Mouse (Mus musculus) cerebellum, adult 9-10 months (tissue): ENCODE data around the gene Tmem100.

Experiments
- DNase-seq: peaks from one replicate; pipeline ENCODE4 v3.0.0; 2022

Gene Tmem100

GRCm38 (mm10) chr11:90066405-90067250 lies 36.5 kb downstream of the Tmem100 start:
- no peak for DNase-seq

DNA sequence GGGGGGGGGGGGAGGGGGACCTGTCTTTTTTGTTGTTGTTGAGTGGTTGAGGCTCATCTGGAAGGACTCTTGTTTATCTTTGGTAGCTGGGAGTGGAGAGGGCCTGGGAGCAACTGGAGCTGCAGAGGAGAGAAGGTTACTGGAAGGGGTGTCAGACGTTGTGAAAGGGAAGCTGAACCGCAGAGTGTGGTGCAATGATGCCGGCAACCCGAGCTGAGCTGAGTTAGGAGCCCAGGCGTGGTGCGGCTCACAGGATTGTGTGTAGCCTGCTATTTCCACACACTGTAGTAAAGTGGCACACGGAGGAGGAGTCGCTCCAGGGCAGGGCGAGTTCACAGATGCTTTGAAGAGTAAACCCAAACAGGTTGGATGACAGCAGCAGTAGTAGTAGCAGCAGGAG lies 41.6 kb downstream of the Tmem100 start:
- DNase-seq: no peak

DNA sequence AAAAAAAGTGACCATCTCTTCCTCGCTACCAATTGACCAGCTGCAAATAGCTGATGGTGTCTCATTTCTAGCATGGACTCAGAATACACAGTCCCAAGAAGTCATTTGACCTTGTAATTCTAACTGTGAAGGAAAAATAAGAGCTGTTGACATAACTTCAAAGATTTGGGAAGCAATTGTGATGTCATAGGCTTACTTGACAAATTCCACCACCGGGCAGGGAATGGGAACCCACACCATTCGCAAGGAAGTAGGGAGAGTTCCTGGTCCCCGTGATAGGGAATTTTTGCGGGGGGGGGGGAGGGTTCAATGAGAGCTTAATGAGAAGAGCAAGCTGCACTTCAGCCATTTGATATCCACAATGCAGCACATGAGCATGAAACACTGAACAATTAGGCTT lies 43.1 kb downstream of the Tmem100 start:
- DNase-seq: no peak

DNA sequence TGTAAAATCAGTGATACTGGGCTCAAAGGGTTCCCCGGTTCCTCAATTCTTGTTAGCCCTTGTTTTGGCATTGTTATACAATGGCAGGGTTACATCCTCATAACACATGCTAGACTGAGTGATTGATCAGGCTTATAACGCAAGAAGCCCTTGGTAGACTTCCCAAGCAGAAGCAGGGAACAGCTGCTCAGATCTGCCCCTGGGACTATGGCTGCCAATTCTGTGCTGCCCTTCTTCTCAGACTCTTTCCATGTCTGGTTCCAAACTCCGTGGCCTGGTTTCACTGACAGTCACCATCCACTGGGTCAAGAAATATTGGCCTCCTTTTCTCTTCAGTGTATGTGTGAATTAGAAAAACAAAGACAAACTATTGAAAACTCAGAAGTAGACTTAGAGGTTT lies 46.5 kb downstream of the Tmem100 start:
- DNase-seq: no peak

DNA sequence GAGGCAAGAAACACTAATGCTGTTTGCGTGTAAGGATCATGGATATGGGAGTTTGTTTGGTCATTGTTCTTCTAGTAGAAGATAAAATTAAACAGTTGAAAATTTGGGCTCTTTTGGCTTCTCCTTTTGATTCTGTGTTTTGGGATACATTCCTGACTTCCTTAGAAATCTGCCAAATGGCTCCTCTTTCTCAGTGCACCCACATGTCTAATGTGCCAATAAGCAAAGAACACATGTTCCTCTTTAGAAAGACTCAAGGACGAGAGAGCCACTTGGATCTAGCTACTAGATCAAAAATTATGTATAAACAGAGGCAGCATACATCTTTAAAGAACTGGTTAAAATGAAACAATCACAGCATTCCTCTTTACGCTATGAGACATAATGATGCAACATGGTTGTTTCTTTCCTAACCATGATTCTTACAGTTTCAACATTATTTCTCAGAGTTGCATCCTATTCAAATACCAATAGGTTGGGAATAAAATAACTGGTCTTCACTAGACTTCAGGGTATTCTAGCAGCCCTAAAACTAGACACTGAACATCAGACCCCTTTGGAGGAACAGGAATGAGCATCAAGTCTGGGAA lies 50.6 kb downstream of the Tmem100 start:
- DNase-seq: no peak

DNA sequence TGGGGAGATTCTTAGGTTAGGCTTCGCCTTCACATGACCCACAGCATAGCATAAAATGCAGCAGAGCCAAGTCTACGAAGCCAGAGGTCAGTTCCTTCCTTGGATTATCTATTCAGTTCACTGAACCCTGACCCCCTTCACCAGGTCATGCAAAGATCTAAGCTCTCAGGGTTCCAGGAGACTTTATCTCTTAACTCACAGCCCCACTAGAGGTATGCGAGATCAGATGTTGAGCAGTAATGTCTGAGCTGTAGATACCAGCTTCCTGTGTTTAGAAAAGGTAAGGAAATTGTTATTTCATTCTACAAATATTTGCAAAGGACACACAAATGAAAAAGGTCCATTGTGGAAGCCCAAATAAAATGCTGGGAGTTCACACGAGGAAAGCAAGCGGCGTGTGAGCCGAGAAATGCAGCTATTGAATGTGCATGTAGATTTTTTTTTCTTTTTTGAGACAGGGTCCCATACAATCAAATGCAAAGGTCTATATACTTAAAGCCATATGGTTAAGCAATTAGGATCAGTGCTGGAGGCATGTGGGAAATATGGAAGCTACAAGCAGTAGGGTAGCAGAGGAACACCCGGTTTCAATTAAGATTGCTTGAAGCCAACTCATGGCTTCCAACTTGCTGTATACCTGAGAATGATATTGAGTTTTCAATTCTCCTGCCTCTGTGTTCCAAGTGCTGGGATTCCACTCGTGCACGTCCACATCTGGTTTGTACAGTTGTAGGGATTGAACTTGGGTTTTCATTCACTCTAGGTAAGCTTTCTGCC lies 51.9 kb downstream of the Tmem100 start:
- DNase-seq: no peak

DNA sequence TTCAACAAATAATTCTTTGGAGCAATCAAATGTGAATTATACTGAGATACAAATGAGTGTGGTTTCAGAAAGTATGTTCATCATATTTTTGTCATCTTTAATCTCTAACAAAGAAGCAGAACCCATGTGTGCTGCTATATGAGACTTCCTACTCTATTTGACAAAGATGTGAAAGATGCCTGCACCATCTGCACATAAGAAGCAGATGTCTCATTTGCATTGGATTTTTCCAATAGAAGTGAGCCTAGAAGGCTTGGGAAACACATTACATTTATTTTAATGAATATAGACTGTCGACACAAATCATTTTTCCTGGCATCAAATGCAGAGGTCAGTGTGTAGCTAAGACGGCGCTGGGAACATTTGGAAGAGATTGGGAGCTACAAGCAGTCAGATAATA lies 52.9 kb downstream of the Tmem100 start:
- DNase-seq: no peak

GRCm38 (mm10) chr11:90084166-90084565 lies 54.0 kb downstream of the Tmem100 start:
- DNase-seq: no peak
